ENCODE assay signal across 8 mouse cellular contexts in genomic region chr10:12868189-12869028, GRCm38 (mm10). TPM values are rescaled to one million over a fixed set of nuclear protein-coding genes. Genes with fewer than 3 reads are reported as not detected.
A peak's percentile ranks its signal among the peaks of the same experiment; 100 is the strongest.
DNase-seq lines count a peak whose midpoint lies in the region; ATAC-seq lines count a peak whose summit lies in the region.

No protein-coding gene starts in this region.

- peaks cover 5% of the 10 kb centered on the region for H3K4me1 ChIP-seq in intestine, embryonic 15.5 days (replicated peaks)
- peaks cover 27% of the 10 kb centered on the region for H3K4me1 ChIP-seq in neural tube, embryonic 13.5 days (replicated peaks)

- H3K9me3 ChIP-seq in intestine, embryonic 15.5 days, result no peaks in the 10 kb centered on the region
- no peaks in the 10 kb centered on the region for H3K9me3 ChIP-seq in neural tube, embryonic 13.5 days

- DNase-seq in 3T3-L1 (ENCODE audit: low read depth, low spot score), result peak; percentile 90
- peak; percentile 89 for DNase-seq in ZHBTc4 (ENCODE audit: low read depth, low spot score)
- peak; percentile 59 to 76 for DNase-seq in gastrocnemius, postnatal 4 days (ENCODE audit: low spot score in 2 of 2)
- peak; percentile 88 to 92 for DNase-seq in lung, adult 18-20 months
- peak; percentile 73 for DNase-seq in thymus, postnatal 14 days

- no peaks in the 10 kb centered on the region for H3K36me3 ChIP-seq in intestine, embryonic 15.5 days
- H3K36me3 ChIP-seq in neural tube, embryonic 13.5 days, result no peaks in the 10 kb centered on the region

- H3K9ac ChIP-seq in intestine, embryonic 15.5 days, result peak overlapping the region; percentile 85
- peak overlapping the region; percentile 77 for H3K9ac ChIP-seq in neural tube, embryonic 13.5 days

- H3K4me2 ChIP-seq in intestine, embryonic 15.5 days (replicated peaks), result peak overlapping the region; percentile 92
- peak overlapping the region; percentile 95 for H3K4me2 ChIP-seq in neural tube, embryonic 13.5 days

- no peaks in the 10 kb centered on the region for H3K27me3 ChIP-seq in intestine, embryonic 15.5 days (replicated peaks)
- peaks cover 10% of the 10 kb centered on the region for H3K27me3 ChIP-seq in neural tube, embryonic 13.5 days

- 0% methylated on average over 41 of the region's 41 CpGs for WGBS in intestine, embryonic 15.5 days
- under 1% methylated on average over 38 of the region's 41 CpGs for WGBS in neural tube, embryonic 13.5 days

- peak; percentile 73 for ATAC-seq in common myeloid progenitor, adult 5-6 weeks (replicated peaks; ENCODE audit: low read depth, poor library complexity, severe bottlenecking)
- peak; percentile 81 for ATAC-seq in intestine, embryonic 15.5 days
- peak; percentile 58 for ATAC-seq in neural tube, embryonic 13.5 days (ENCODE audit: low read depth)

- H3K4me3 ChIP-seq in intestine, embryonic 15.5 days (replicated peaks), result peak overlapping the region; percentile 79
- peak overlapping the region; percentile 74 for H3K4me3 ChIP-seq in neural tube, embryonic 13.5 days

- H3K27ac ChIP-seq in intestine, embryonic 15.5 days, result peak overlapping the region; percentile 93
- peak overlapping the region; percentile 79 for H3K27ac ChIP-seq in neural tube, embryonic 13.5 days (replicated peaks)

RNA-seq across cellular contexts. Expression of gene Utrn, which starts 0.8 kb away (rescaled TPM):
- total RNA-seq in common myeloid progenitor, adult 5-6 weeks (2017), result 45.9 and 46.5 TPM in 2 replicates
- total RNA-seq in gastrocnemius, postnatal 4 days (2021), result 100 to 1,000 TPM in 1 of 2 experiments, 10 to 100 TPM in 1; 95.1 to 101 TPM
- 43.8 and 46.2 TPM in 2 replicates for polyA plus RNA-seq in intestine, embryonic 15.5 days (2015; fragmentation: Nextera tagmentation; extraction: Ambion mirVana)
- polyA plus RNA-seq in neural tube, embryonic 13.5 days (2015; fragmentation: Nextera tagmentation; extraction: Ambion mirVana), result 34.3 and 34.6 TPM in 2 replicates

Comparison
In these comparisons a context has a peak if more than half of its experiments do, and no peak if none do; other contexts are left out.
1. Peak in every context shown above with its lines: DNase-seq, ATAC-seq, H3K4me3 ChIP-seq and H3K27ac ChIP-seq.